27 mouse cellular contexts compared by ENCODE assay signal in genomic region chr7:68621080-68621479, GRCm38 (mm10).
A peak's percentile ranks its signal among the peaks of the same experiment; 100 is the strongest.
DNase-seq lines count a peak whose midpoint lies in the region; ATAC-seq and TF ChIP-seq lines count a peak whose summit lies in the region.
"Had no signal": no experiment of that assay in that cellular context is flagged by ENCODE, and none has a peak within 500 bp of the region (broad histone marks: within the 10 kb centered on the region; RNA-seq: fewer than 3 reads in every experiment).

No protein-coding gene starts in this region.

- no peak overlapping the region for H3K4me3 ChIP-seq in heart, embryonic 13.5 days
- no peak overlapping the region for H3K4me3 ChIP-seq in heart, postnatal 0 days (ENCODE audit: low read depth, low read length)
- H3K4me3 ChIP-seq in intestine, embryonic 16.5 days (ENCODE audit: low read length), result no peak overlapping the region
- H3K4me3 ChIP-seq: embryonic facial prominence, embryonic 10.5 days; embryonic facial prominence, embryonic 12.5 days; forebrain, embryonic 12.5 days had no signal

- ATAC-seq in heart, embryonic 13.5 days (ENCODE audit: extremely low read depth, insufficient number of reproducible peaks, low FRiP score, low TSS enrichment), result no peak
- peak; percentile 88 for ATAC-seq in heart, postnatal 0 days (ENCODE audit: insufficient read depth, low read depth)
- ATAC-seq in intestine, embryonic 16.5 days, result peak; percentile 74; the same call in 1 of the 2 replicates
- ATAC-seq: CD4-positive, CD25-positive, alpha-beta regulatory T cell, adult 4 months; forebrain, embryonic 14.5 days; forebrain, embryonic 16.5 days had no signal

- H3K9me3 ChIP-seq in heart, embryonic 13.5 days, result no peaks in the 10 kb centered on the region
- no peaks in the 10 kb centered on the region for H3K9me3 ChIP-seq in heart, postnatal 0 days (replicated peaks; ENCODE audit: control insufficient read depth, low read length)
- no peaks in the 10 kb centered on the region for H3K9me3 ChIP-seq in intestine, embryonic 16.5 days (ENCODE audit: control insufficient read depth, low read length)
- H3K9me3 ChIP-seq: embryonic facial prominence, embryonic 10.5 days; embryonic facial prominence, embryonic 12.5 days; forebrain, embryonic 12.5 days had no signal

- 0 out of 2 replicates have a peak overlapping the region, but pooled peaks have one; percentile 2 for H3K27ac ChIP-seq in heart, embryonic 13.5 days (replicated peaks)
- peak overlapping the region; percentile 26; the same call in 1 of the 2 replicates for H3K27ac ChIP-seq in heart, postnatal 0 days (ENCODE audit: low read depth)
- H3K27ac ChIP-seq in intestine, embryonic 16.5 days (ENCODE audit: low read length), result no peak overlapping the region
- H3K27ac ChIP-seq: embryonic facial prominence, embryonic 10.5 days; embryonic facial prominence, embryonic 12.5 days; forebrain, embryonic 12.5 days had no signal

- H3K36me3 ChIP-seq in heart, embryonic 13.5 days, result no peaks in the 10 kb centered on the region
- H3K36me3 ChIP-seq in heart, postnatal 0 days (replicated peaks; ENCODE audit: control insufficient read depth, insufficient read depth, low read length), result no peaks in the 10 kb centered on the region
- no peaks in the 10 kb centered on the region for H3K36me3 ChIP-seq in intestine, embryonic 16.5 days (ENCODE audit: control insufficient read depth, insufficient read depth, low read length)
- H3K36me3 ChIP-seq: embryonic facial prominence, embryonic 10.5 days; embryonic facial prominence, embryonic 12.5 days; forebrain, embryonic 12.5 days; G1E had no signal

- H3K9ac ChIP-seq in heart, embryonic 13.5 days, result no peak overlapping the region
- no peak overlapping the region for H3K9ac ChIP-seq in heart, postnatal 0 days (replicated peaks; ENCODE audit: low read depth, low read length)
- no peak overlapping the region for H3K9ac ChIP-seq in intestine, embryonic 16.5 days (ENCODE audit: low read depth, low read length)
- H3K9ac ChIP-seq: embryonic facial prominence, embryonic 12.5 days; forebrain, embryonic 12.5 days had no signal

- H3K4me2 ChIP-seq in heart, embryonic 13.5 days, result no peak overlapping the region
- H3K4me2 ChIP-seq in heart, postnatal 0 days (ENCODE audit: low read depth, low read length), result no peak overlapping the region
- H3K4me2 ChIP-seq in intestine, embryonic 16.5 days (ENCODE audit: low read depth, low read length), result no peak overlapping the region
- H3K4me2 ChIP-seq: embryonic facial prominence, embryonic 12.5 days; forebrain, embryonic 12.5 days had no signal

- H3K4me1 ChIP-seq in heart, embryonic 13.5 days, result peaks cover 7% of the 10 kb centered on the region; the same call in 1 of the 2 replicates
- H3K4me1 ChIP-seq in heart, postnatal 0 days (ENCODE audit: control insufficient read depth, insufficient read depth), result 0 out of 2 replicates have a peak, but pooled peaks cover 10% of the 10 kb centered on the region
- no peaks in the 10 kb centered on the region for H3K4me1 ChIP-seq in intestine, embryonic 16.5 days (ENCODE audit: control insufficient read depth, insufficient read depth, low read length)
- H3K4me1 ChIP-seq: embryonic facial prominence, embryonic 10.5 days; embryonic facial prominence, embryonic 12.5 days; forebrain, embryonic 12.5 days had no signal

- whole genome bisulfite sequencing in heart, embryonic 13.5 days, result 30% methylated on average over 3 of the region's 3 CpGs
- WGBS in heart, postnatal 0 days, result 26% methylated on average over 3 of the region's 3 CpGs
- WGBS in intestine, embryonic 16.5 days, result 80% methylated on average over 3 of the region's 3 CpGs

- H3K27me3 ChIP-seq in heart, embryonic 13.5 days (replicated peaks), result no peaks in the 10 kb centered on the region
- no peaks in the 10 kb centered on the region for H3K27me3 ChIP-seq in heart, postnatal 0 days (ENCODE audit: control insufficient read depth, insufficient read depth, low read length)
- no peaks in the 10 kb centered on the region for H3K27me3 ChIP-seq in intestine, embryonic 16.5 days (replicated peaks; ENCODE audit: control insufficient read depth, insufficient read depth, low read length)
- H3K27me3 ChIP-seq: CH12.LX; embryonic facial prominence, embryonic 12.5 days; forebrain, embryonic 12.5 days had no signal

- intact Hi-C loops in heart, postnatal 14 days (cut with DNase I), result no loop called here

- TF ChIP-seq CTCF in heart, postnatal 0 days (IDR thresholded peaks at IDR 0.05; ENCODE audit: low read depth), result no peak

- no peak for DNase-seq in heart, postnatal 14 days
- peak; percentile 11 for DNase-seq in heart, postnatal 0 days (ENCODE audit: low spot score)
- no peak for DNase-seq in heart, postnatal 4 days
- DNase-seq in Muller cell, postnatal 12 days (ENCODE audit: inconsistent ontology term), result peak; percentile 19
- no peak for DNase-seq in liver
- DNase-seq in embryo, embryonic 9.5 days (ENCODE audit: extremely low spot score), result no peak
- DNase-seq: adrenal gland, adult 2 months; adrenal gland, postnatal 10 days; adrenal gland, postnatal 25 days; B cell, adult 2 months; cerebellum, adult 11 months; cerebellum, adult 18-20 months; cerebellum, adult 8-10 months; cerebellum, adult 9-11 months; cerebellum, postnatal 14 days; cerebellum, postnatal 36 days; embryo, embryonic 11 days had no signal

- no peak for TF ChIP-seq EP300 in heart, postnatal 0 days (IDR thresholded peaks at IDR 0.05; ENCODE audit: low read depth)

Comparison
In these comparisons a context has a peak if more than half of its experiments do, and no peak if none do; other contexts are left out.
1. DNase-seq: peak in heart, postnatal 0 days (single experiment) and Muller cell, postnatal 12 days (single experiment); none in heart, postnatal 14 days (0 of 2), heart, postnatal 4 days (single experiment), liver (single experiment) and embryo, embryonic 9.5 days (single experiment).